Mouse (Mus musculus): Measurements from ENCODE around the gene Amigo3. TPM values are rescaled to one million over a fixed set of nuclear protein-coding genes. Genes with fewer than 3 reads are reported as not detected.

Amigo3 gene
- polyA plus RNA-seq, 1 experiment from 2014 or later, result 1.5 TPM

DNA sequence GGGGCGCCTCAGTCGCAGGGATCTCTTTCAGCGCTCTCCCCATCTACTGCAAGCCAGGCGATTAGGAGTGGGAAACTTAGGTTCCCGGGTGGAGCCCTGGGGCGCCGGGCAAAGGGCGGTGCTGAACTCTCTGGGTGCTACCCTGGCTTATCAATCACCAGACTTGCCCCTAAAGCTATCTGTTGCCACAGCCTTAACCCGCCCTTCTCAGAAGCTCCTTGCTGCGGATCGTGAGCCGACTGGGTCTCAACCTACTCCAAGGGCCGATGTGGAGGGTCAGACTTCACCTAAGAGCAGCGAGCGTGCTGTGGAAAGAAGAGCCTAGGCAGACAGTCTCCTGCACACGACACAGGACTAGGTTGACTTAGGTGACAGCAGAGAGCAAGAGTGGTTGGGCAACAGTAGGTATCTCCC is 42.0 kb downstream of the Amigo3 start:
- peak overlapping the region; percentile 84 for H3K9ac ChIP-seq (replicated peaks; ENCODE audit: low read length)
- WGBS, result 1% methylated on average over 16 of the region's 16 CpGs

GRCm38 (mm10) chr9:108095518-108095917 is 42.6 kb downstream of the Amigo3 start:
- 10% methylated on average over 3 of the region's 3 CpGs for WGBS
- H3K27me3 ChIP-seq (ENCODE audit: control insufficient read depth, insufficient read depth, low read length), result no peaks in the 10 kb centered on the region
- H3K36me3 ChIP-seq (replicated peaks; ENCODE audit: control insufficient read depth, insufficient read depth, low read depth, low read length), result peaks cover 2% of the 10 kb centered on the region
- H3K9ac ChIP-seq (replicated peaks; ENCODE audit: low read length), result no peak overlapping the region
- H3K9me3 ChIP-seq (replicated peaks; ENCODE audit: control insufficient read depth, low read length), result no peaks in the 10 kb centered on the region
- H3K4me2 ChIP-seq (ENCODE audit: low read depth, low read length), result peak overlapping the region; percentile 88
- DNase-seq (ENCODE audit: low spot score), result peak; percentile 83
- H3K4me1 ChIP-seq (ENCODE audit: control insufficient read depth, insufficient read depth, low read length), result no peaks in the 10 kb centered on the region
- ATAC-seq (replicated peaks; ENCODE audit: insufficient number of reproducible peaks, low FRiP score, low TSS enrichment, low read depth), result no peak
- no peak overlapping the region for H3K27ac ChIP-seq (replicated peaks; ENCODE audit: low read depth, low read length)
- peak overlapping the region; percentile 77 for H3K4me3 ChIP-seq (ENCODE audit: low read depth, low read length)

More for the DNA sequence above, 42.0 kb downstream of the Amigo3 start:
- Histone ChIP-seq H3K9me3 (replicated peaks; ENCODE audit: control insufficient read depth, low read length) (no peaks in the 10 kb centered on the region), H3K4me1 (ENCODE audit: control insufficient read depth, insufficient read depth, low read length) (no peaks in the 10 kb centered on the region), H3K36me3 (replicated peaks; ENCODE audit: control insufficient read depth, insufficient read depth, low read depth, low read length) (peaks cover 2% of the 10 kb centered on the region), H3K27ac (replicated peaks; ENCODE audit: low read depth, low read length) (0 out of 2 replicates have a peak overlapping the region, but pooled peaks have one; percentile 9), H3K4me2 (ENCODE audit: low read depth, low read length) (peak overlapping the region; percentile 88), H3K4me3 (ENCODE audit: low read depth, low read length) (peak overlapping the region; percentile 77), H3K27me3 (ENCODE audit: control insufficient read depth, insufficient read depth, low read length) (no peaks in the 10 kb centered on the region)
- peak; percentile 18 for DNase-seq (ENCODE audit: low spot score)
- peak; percentile 25; the same call in 1 of the 2 replicates for ATAC-seq (replicated peaks; ENCODE audit: insufficient number of reproducible peaks, low FRiP score, low TSS enrichment, low read depth)

- H3K27me3 ChIP-seq (ENCODE audit: control insufficient read depth, insufficient read depth, low read length), result no peaks in the 10 kb centered on the region
- H3K4me3 ChIP-seq (ENCODE audit: low read depth, low read length), result no peak overlapping the region
- no peak overlapping the region for H3K27ac ChIP-seq (replicated peaks; ENCODE audit: low read depth, low read length)
- H3K4me1 ChIP-seq (ENCODE audit: control insufficient read depth, insufficient read depth, low read length), result no peaks in the 10 kb centered on the region
- peaks cover 2% of the 10 kb centered on the region for H3K36me3 ChIP-seq (replicated peaks; ENCODE audit: control insufficient read depth, insufficient read depth, low read depth, low read length)
- DNase-seq (ENCODE audit: low spot score) (no peak), ATAC-seq (replicated peaks; ENCODE audit: insufficient number of reproducible peaks, low FRiP score, low TSS enrichment, low read depth) (no peak)
- 60% methylated on average over 10 of the region's 10 CpGs for WGBS
- no peaks in the 10 kb centered on the region for H3K9me3 ChIP-seq (replicated peaks; ENCODE audit: control insufficient read depth, low read length)
- no peak overlapping the region for H3K4me2 ChIP-seq (ENCODE audit: low read depth, low read length)
- H3K9ac ChIP-seq (replicated peaks; ENCODE audit: low read length), result no peak overlapping the region
Measured at GRCm38 (mm10) chr9:108095949-108096712, 43.2 kb downstream of the Amigo3 start.

GRCm38 (mm10) chr9:108099619-108100018 is 46.7 kb downstream of the Amigo3 start:
- WGBS, result 81% methylated on average over 8 of the region's 8 CpGs

GRCm38 (mm10) chr9:108104766-108105548 is 52.0 kb downstream of the Amigo3 start:
- DNase-seq (ENCODE audit: low spot score), result peak; percentile 65
- Histone ChIP-seq H3K4me3 (ENCODE audit: low read depth, low read length) (no peak overlapping the region), H3K9me3 (replicated peaks; ENCODE audit: control insufficient read depth, low read length) (no peaks in the 10 kb centered on the region), H3K4me1 (ENCODE audit: control insufficient read depth, insufficient read depth, low read length) (peaks cover 8% of the 10 kb centered on the region), H3K27me3 (ENCODE audit: control insufficient read depth, insufficient read depth, low read length) (no peaks in the 10 kb centered on the region), H3K27ac (replicated peaks; ENCODE audit: low read depth, low read length) (no peak overlapping the region), H3K36me3 (replicated peaks; ENCODE audit: control insufficient read depth, insufficient read depth, low read depth, low read length) (no peaks in the 10 kb centered on the region), H3K4me2 (ENCODE audit: low read depth, low read length) (peak overlapping the region; percentile 35), H3K9ac (replicated peaks; ENCODE audit: low read length) (peak overlapping the region; percentile 62)
- ATAC-seq (replicated peaks; ENCODE audit: insufficient number of reproducible peaks, low FRiP score, low TSS enrichment, low read depth), result peak; percentile 60
- 26% methylated on average over 31 of the region's 31 CpGs for WGBS

More at GRCm38 (mm10) chr9:108099619-108100018, 46.7 kb downstream of the Amigo3 start:
- no peak overlapping the region for H3K9ac ChIP-seq (replicated peaks; ENCODE audit: low read length)
- H3K4me1 ChIP-seq (ENCODE audit: control insufficient read depth, insufficient read depth, low read length), result no peaks in the 10 kb centered on the region; the same call in 1 of the 2 replicates
- no peak overlapping the region for H3K4me3 ChIP-seq (ENCODE audit: low read depth, low read length)
- no peaks in the 10 kb centered on the region for H3K36me3 ChIP-seq (replicated peaks; ENCODE audit: control insufficient read depth, insufficient read depth, low read depth, low read length)
- H3K4me2 ChIP-seq (ENCODE audit: low read depth, low read length), result no peak overlapping the region
- ATAC-seq (replicated peaks; ENCODE audit: insufficient number of reproducible peaks, low FRiP score, low TSS enrichment, low read depth) (no peak), DNase-seq (ENCODE audit: low spot score) (no peak)
- no peaks in the 10 kb centered on the region for H3K27me3 ChIP-seq (ENCODE audit: control insufficient read depth, insufficient read depth, low read length)
- no peaks in the 10 kb centered on the region for H3K9me3 ChIP-seq (replicated peaks; ENCODE audit: control insufficient read depth, low read length)
- H3K27ac ChIP-seq (replicated peaks; ENCODE audit: low read depth, low read length), result no peak overlapping the region

Small RNAs within 50 kb of the gene (microRNA-seq; reads per million reads assigned to microRNA genes)
- gene Gm47303 (ENCODE audit: borderline number of aligned reads) (not detected), gene Mir7088 (ENCODE audit: borderline number of aligned reads) (not detected)

Other genes with a start within 250 kb of the Amigo3 start
- 96.7 and 101 TPM in 2 replicates for gene Rbm6, start 179.9 kb upstream of the Amigo3 start, polyA plus RNA-seq (2014; fragmentation: Nextera tagmentation; extraction: Ambion mirVana)
- 11.5 and 12.5 TPM in 2 replicates for gene Mon1a, start 165.0 kb upstream of the Amigo3 start, polyA plus RNA-seq (2014; fragmentation: Nextera tagmentation; extraction: Ambion mirVana)
- 0.49 and 0.79 TPM in 2 replicates for gene Mst1r, start 146.3 kb upstream of the Amigo3 start, polyA plus RNA-seq (2014; fragmentation: Nextera tagmentation; extraction: Ambion mirVana)
- gene Actl11, start 124.7 kb upstream of the Amigo3 start, polyA plus RNA-seq (2014; fragmentation: Nextera tagmentation; extraction: Ambion mirVana), result not detected in 2 replicates
- 3.5 and 4.3 TPM in 2 replicates for gene Camkv, start 117.5 kb upstream of the Amigo3 start, polyA plus RNA-seq (2014; fragmentation: Nextera tagmentation; extraction: Ambion mirVana)
- 34.2 and 34.8 TPM in 2 replicates for gene Traip, start 103.0 kb upstream of the Amigo3 start, polyA plus RNA-seq (2014; fragmentation: Nextera tagmentation; extraction: Ambion mirVana)
- gene Uba7, start 77.7 kb upstream of the Amigo3 start, polyA plus RNA-seq (2014; fragmentation: Nextera tagmentation; extraction: Ambion mirVana), result 12.2 and 13.2 TPM in 2 replicates
- gene Gm20661, start 70.1 kb upstream of the Amigo3 start, polyA plus RNA-seq (2014; fragmentation: Nextera tagmentation; extraction: Ambion mirVana), result 4.0 and 4.5 TPM in 2 replicates
- gene Inka1, start 67.3 kb upstream of the Amigo3 start, polyA plus RNA-seq (2014; fragmentation: Nextera tagmentation; extraction: Ambion mirVana), result 101 and 108 TPM in 2 replicates
- gene Cdhr4, start 60.7 kb upstream of the Amigo3 start, polyA plus RNA-seq (2014; fragmentation: Nextera tagmentation; extraction: Ambion mirVana), result 7.6 and 10.2 TPM in 2 replicates
- 0.14 and 0.59 TPM in 2 replicates for gene Gm20662, start 56.8 kb upstream of the Amigo3 start, polyA plus RNA-seq (2014; fragmentation: Nextera tagmentation; extraction: Ambion mirVana)
- 28.0 and 30.1 TPM in 2 replicates for gene Ip6k1, start 50.7 kb upstream of the Amigo3 start, polyA plus RNA-seq (2014; fragmentation: Nextera tagmentation; extraction: Ambion mirVana)
- gene Gmppb, start 3.9 kb upstream of the Amigo3 start, polyA plus RNA-seq (2014; fragmentation: Nextera tagmentation; extraction: Ambion mirVana), result 19.2 and 19.9 TPM in 2 replicates
- 0.28 and 0.31 TPM in 2 replicates for gene Mst1, start 27.3 kb downstream of the Amigo3 start, polyA plus RNA-seq (2014; fragmentation: Nextera tagmentation; extraction: Ambion mirVana)
- gene Rnf123, start 30.2 kb downstream of the Amigo3 start, polyA plus RNA-seq (2014; fragmentation: Nextera tagmentation; extraction: Ambion mirVana), result 22.0 and 23.5 TPM in 2 replicates
- gene Apeh, start 41.4 kb downstream of the Amigo3 start, polyA plus RNA-seq (2014; fragmentation: Nextera tagmentation; extraction: Ambion mirVana), result 45.3 and 47.2 TPM in 2 replicates
- gene Bsn, start 137.2 kb downstream of the Amigo3 start, polyA plus RNA-seq (2014; fragmentation: Nextera tagmentation; extraction: Ambion mirVana), result 0.97 and 1.1 TPM in 2 replicates
- gene Dag1, start 210.8 kb downstream of the Amigo3 start, polyA plus RNA-seq (2014; fragmentation: Nextera tagmentation; extraction: Ambion mirVana), result 44.5 and 49.8 TPM in 2 replicates
- 48.4 TPM in 2 replicates for gene Nicn1, start 237.3 kb downstream of the Amigo3 start, polyA plus RNA-seq (2014; fragmentation: Nextera tagmentation; extraction: Ambion mirVana)
- 14.6 and 16.4 TPM in 2 replicates for gene Amt, start 243.7 kb downstream of the Amigo3 start, polyA plus RNA-seq (2014; fragmentation: Nextera tagmentation; extraction: Ambion mirVana)

All from embryonic facial prominence, embryonic 11.5 days (tissue).